Mouse (Mus musculus) intestine, embryonic 14.5 days (tissue): ENCODE results near the gene Chkb. TPM values are rescaled to one million over a fixed set of nuclear protein-coding genes. Genes with fewer than 3 reads are reported as not detected.
A peak's percentile ranks its signal among the peaks of the same experiment; 100 is the strongest.

Experiments used
- ATAC-seq: fragments of 200-750 bp; cut with Nextera tagmentation; replicated peaks from 2 replicates; pipeline ENCODE4 v1.8.0; 2017; ENCODE audit warnings: low read depth, moderate number of reproducible peaks, moderate TSS enrichment, moderate library complexity; ENCODE audit not compliant: low FRiP score, low TSS enrichment
- DNase-seq: peaks from one replicate; pipeline ENCODE4 v3.0.0-alpha.2; 2018; ENCODE audit warnings: low spot score
- H3K27ac ChIP-seq: fragments of 300-500 bp; sonication (generic); 2 replicates; pipeline ENCODE4 v1.5.1; 2014; ENCODE audit warnings: low read depth, mild to moderate bottlenecking, control low read depth
- H3K27me3 ChIP-seq: fragments of 300-500 bp; sonication (generic); replicated peaks from 2 replicates; pipeline ENCODE4 v1.6.1; 2014; ENCODE audit warnings: low read length, control low read depth; ENCODE audit not compliant: control insufficient read depth, insufficient read depth
- H3K36me3 ChIP-seq: fragments of 300-500 bp; sonication (generic); 2 replicates; pipeline ENCODE4 v1.6.1; 2014; ENCODE audit warnings: low read length, control low read depth; ENCODE audit not compliant: control insufficient read depth, insufficient read depth
- H3K4me1 ChIP-seq: fragments of 300-500 bp; sonication (generic); replicated peaks from 2 replicates; pipeline ENCODE4 v1.6.1; 2014; ENCODE audit warnings: low read length, control low read depth, mixed read lengths; ENCODE audit not compliant: control insufficient read depth, insufficient read depth
- H3K4me2 ChIP-seq: fragments of 300-500 bp; sonication (generic); 2 replicates; pipeline ENCODE4 v1.6.1; 2014; ENCODE audit warnings: low read length
- H3K4me3 ChIP-seq: fragments of 300-500 bp; sonication (generic); 2 replicates; pipeline ENCODE4 v1.5.1; 2014; ENCODE audit warnings: low read depth, low read length, control low read depth, mixed read lengths
- H3K9ac ChIP-seq: fragments of 300-500 bp; sonication (generic); 2 replicates; pipeline ENCODE4 v1.6.1; 2014; ENCODE audit warnings: mild to moderate bottlenecking, low read length
- H3K9me3 ChIP-seq: fragments of 300-500 bp; sonication (generic); 2 replicates; pipeline ENCODE4 v1.6.1; 2016; ENCODE audit warnings: low read length, control low read depth; ENCODE audit not compliant: control insufficient read depth
- WGBS: fragments of 180-500 bp; shearing (Covaris S2); extraction: QIAGEN DNeasy Blood & Tissue Kit; methylation state at CpG from one replicate; pipeline ENCODE4 v1.1.7; 2014; 5-methylcytosine and 5-hydroxymethylcytosine counted together
- polyA plus RNA-seq: library from polyadenylated mRNA; unstranded; fragments of >200 nt; fragmentation: Nextera tagmentation; extraction: Ambion mirVana; gene quantifications from 2 replicates; pipeline ENCODE4 v1.2.1, GENCODE M21; 2014

Gene Chkb
- polyA plus RNA-seq, 1 experiment from 2014 or later: 49.7 TPM

DNA sequence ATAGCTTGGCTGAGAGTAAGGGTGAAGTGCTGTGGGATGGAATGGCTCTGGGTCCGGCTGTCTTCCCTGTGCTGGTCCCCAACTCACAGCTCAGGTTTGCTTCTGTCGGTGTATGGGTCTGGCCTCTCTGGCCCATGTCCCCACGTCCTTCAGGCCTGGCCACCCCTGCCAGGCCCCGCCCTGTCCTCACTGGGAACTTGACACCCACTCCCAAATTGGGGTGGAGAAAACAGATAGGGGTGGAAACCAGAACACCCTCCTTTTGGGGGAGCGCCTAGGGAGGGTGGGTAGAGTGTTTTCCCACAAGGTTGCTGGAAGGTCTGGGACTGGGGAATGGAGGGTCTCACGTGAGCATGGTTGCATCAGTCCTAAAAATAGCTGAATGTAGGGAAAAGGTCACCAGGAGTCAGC is 4.0 kb downstream of the Chkb start, which contains the start of gene Cpt1b:
TSS of gene Cpt1b (minus strand) at position 153 of the 411 bp plus-strand sequence.
- DNase-seq (no peak), ATAC-seq (no peak)
- H3K4me1 ChIP-seq: peaks cover 14% of the 10 kb centered on the region; the same call in 1 of the 2 replicates
- no peak within 1 kb of the TSS for H3K4me3 ChIP-seq
- WGBS: 34% methylated on average over 6 of the region's 6 CpGs
- H3K36me3 ChIP-seq: peaks cover 23% of the 10 kb centered on the region
- H3K27me3 ChIP-seq: no peaks in the 10 kb centered on the region
- H3K9me3 ChIP-seq: no peaks in the 10 kb centered on the region
- H3K27ac ChIP-seq: no peak within 1 kb of the TSS
- H3K4me2 ChIP-seq: no peak within 1 kb of the TSS
- H3K9ac ChIP-seq: no peak within 1 kb of the TSS

DNA sequence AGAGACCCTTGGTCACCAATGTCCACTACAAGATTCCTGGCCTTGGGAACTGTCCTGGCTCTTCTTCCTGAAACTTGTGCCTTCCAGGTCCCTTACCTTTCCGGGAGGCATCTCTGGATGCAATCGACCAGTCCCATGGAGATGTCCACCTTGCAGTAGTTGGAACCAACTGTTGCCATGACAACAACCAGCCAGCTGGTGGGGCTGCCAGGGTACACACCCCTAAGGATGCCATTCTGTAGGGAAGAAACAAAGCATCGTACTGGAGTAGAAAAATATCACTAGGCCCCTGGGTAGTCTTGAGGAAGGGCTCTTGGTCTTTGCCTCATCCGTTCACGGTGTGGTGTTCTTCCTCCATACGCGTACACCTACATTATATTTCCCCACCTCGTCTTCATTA is 5.1 kb downstream of the Chkb start:
- ATAC-seq (no peak), DNase-seq (no peak)
- no peak overlapping the region for H3K9ac ChIP-seq
- no peak overlapping the region for H3K4me2 ChIP-seq
- no peaks in the 10 kb centered on the region for H3K9me3 ChIP-seq
- H3K27me3 ChIP-seq: no peaks in the 10 kb centered on the region
- peaks cover 8% of the 10 kb centered on the region; the same call in 1 of the 2 replicates for H3K4me1 ChIP-seq
- no peak overlapping the region for H3K27ac ChIP-seq
- H3K4me3 ChIP-seq: no peak overlapping the region
- WGBS: 87% methylated on average over 8 of the region's 8 CpGs
- H3K36me3 ChIP-seq: peaks cover 31% of the 10 kb centered on the region

DNA sequence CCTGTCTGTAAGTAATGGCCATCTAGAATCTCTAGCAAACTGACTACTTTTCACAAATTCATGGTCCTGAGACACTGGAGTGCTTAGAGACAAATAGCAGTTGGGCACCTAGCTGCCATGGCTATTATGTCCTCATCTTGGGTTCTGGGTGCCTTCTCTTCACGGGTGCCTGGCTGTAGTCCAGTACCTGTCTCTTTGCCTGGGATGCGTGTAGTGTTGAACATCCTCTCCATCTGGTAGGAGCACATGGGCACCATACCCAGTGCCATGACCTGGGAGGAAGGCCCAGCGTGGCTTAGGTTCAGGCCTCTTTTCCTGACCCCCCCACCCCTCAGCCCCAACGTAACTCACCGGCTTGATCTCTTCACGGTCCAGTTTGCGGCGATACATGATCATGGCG is 7.8 kb downstream of the Chkb start:
- ATAC-seq (no peak), DNase-seq (no peak)
- Histone ChIP-seq H3K9me3 (no peaks in the 10 kb centered on the region), H3K27me3 (no peaks in the 10 kb centered on the region), H3K9ac (no peak overlapping the region), H3K4me2 (no peak overlapping the region), H3K4me1 (no peaks in the 10 kb centered on the region), H3K4me3 (no peak overlapping the region), H3K36me3 (peaks cover 26% of the 10 kb centered on the region), H3K27ac (no peak overlapping the region)
- WGBS: 97% methylated on average over 9 of the region's 9 CpGs

DNA sequence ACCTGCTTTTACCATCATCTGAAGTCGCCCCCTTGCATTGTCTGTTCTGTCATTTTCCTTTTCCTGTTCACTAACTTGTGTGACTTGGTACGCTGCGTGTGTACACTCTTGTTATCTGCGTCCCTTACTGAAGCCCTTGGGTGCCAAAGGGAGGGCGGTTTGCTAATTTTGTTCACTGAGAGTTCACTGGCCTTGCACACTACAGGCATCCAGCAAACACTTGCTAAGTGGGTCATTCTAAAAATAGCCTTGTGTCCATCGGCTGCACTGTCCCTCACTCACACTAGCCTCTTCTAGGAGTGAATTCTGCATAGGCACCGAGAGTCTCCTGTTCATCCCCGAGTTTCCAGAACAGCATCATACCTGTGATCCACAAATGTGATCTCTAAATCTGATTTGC is 14.4 kb downstream of the Chkb start:
- H3K27me3 ChIP-seq: no peaks in the 10 kb centered on the region
- ATAC-seq (no peak), DNase-seq (no peak)
- H3K27ac ChIP-seq: no peak overlapping the region
- WGBS: 87% methylated on average over 8 of the region's 8 CpGs
- peaks cover 14% of the 10 kb centered on the region; the same call in 1 of the 2 replicates for H3K36me3 ChIP-seq
- no peaks in the 10 kb centered on the region for H3K9me3 ChIP-seq
- no peaks in the 10 kb centered on the region for H3K4me1 ChIP-seq
- H3K4me2 ChIP-seq: no peak overlapping the region
- H3K9ac ChIP-seq: no peak overlapping the region
- no peak overlapping the region for H3K4me3 ChIP-seq

DNA sequence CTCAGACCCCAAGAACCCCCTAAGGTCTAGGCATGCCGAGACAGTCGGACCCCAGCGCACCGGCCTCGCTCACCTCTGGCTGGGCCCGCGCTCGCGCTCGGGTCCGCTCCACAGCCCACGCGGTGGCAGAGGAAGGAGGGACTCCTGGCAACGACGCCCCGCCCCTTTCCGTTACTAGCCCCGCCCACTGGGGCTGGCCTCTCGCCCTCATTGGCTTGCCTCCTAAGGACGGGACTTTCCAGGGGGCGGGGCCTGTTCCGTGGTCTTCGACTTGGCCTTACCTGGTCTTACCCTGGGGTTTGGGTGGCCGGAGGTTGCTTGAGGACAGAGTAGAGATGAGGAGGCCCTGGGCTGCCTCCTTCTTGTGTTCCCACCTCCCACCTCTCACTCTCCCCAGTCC is 19.6 kb downstream of the Chkb start, which contains the start of gene Syce3:
TSS of gene Syce3 (minus strand) at position 386 of the 400 bp plus-strand sequence.
- 78% methylated on average over 20 of the region's 24 CpGs for WGBS
- no peaks in the 10 kb centered on the region for H3K27me3 ChIP-seq
- H3K27ac ChIP-seq: no peak within 1 kb of the TSS
- H3K4me3 ChIP-seq: no peak within 1 kb of the TSS
- DNase-seq (no peak), ATAC-seq (0 out of 2 replicates have a peak, but pooled peaks have one; percentile 32)
- H3K4me2 ChIP-seq: no peak within 1 kb of the TSS
- H3K4me1 ChIP-seq: no peaks in the 10 kb centered on the region
- H3K9me3 ChIP-seq: peaks cover 4% of the 10 kb centered on the region; the same call in 1 of the 2 replicates
- H3K36me3 ChIP-seq: no peaks in the 10 kb centered on the region
- no peak within 1 kb of the TSS for H3K9ac ChIP-seq

DNA sequence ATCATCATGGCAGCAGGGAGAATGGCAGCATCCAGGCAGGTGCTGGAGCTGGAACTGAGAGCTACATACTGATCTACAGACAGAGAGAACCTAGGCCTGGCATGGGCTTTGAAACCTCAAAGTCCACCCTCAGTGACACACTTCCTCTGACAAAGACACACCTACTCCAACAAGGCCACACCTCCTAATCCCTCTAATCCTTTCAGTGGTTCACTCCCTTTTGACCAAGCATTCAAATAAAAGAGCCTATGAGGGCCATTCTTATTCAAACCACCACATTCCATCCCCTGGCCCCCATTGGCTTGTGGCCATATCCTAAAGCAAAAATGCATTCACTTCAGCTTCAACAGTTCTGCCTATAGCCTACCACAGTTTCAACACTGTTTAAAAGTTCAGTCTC is 23.0 kb downstream of the Chkb start:
- Histone ChIP-seq H3K27ac (no peak overlapping the region), H3K36me3 (no peaks in the 10 kb centered on the region), H3K27me3 (no peaks in the 10 kb centered on the region), H3K4me3 (no peak overlapping the region), H3K4me2 (no peak overlapping the region), H3K4me1 (no peaks in the 10 kb centered on the region), H3K9ac (no peak overlapping the region), H3K9me3 (peaks cover 4% of the 10 kb centered on the region; the same call in 1 of the 2 replicates)
- ATAC-seq (no peak), DNase-seq (no peak)

DNA sequence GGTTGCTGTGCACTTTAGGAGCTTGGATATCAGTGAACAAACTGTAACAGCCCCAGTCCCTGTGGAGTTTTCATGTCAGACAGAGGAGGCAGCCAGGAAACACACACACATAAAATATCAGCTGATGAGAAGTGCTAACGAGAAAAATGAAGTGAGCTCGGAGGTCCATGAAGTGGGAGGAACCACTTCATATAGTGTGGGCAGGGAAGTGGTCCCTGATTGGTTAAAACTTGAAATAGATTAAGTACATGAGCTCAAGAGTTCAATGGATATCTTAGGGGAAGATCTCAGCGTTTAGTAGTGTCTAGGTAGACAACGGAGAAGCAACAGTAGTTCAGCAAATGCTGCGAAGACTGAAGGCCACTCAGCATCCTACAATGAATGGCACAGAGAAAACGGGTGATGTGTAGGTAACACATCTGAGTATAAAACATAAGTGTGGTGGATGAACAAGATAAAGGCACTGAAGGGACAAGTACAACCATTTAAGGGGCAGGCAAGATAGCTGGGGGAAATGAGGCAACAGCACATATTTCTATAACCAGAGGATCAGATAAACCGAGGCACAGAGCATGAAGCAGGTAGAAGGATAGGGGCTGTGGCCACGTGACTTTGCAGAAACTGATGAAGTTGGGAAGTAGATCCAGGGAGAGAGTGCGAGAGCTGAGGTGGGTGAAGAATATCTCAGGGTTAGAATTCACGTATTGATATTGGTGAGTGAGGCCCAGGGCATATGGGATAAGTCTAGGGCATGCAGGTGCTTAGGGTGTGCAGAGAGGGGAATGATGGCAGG is 24.7 kb downstream of the Chkb start:
- Histone ChIP-seq H3K4me1 (no peaks in the 10 kb centered on the region), H3K4me3 (no peak overlapping the region), H3K36me3 (no peaks in the 10 kb centered on the region), H3K9ac (no peak overlapping the region), H3K27me3 (no peaks in the 10 kb centered on the region), H3K9me3 (peaks cover 4% of the 10 kb centered on the region; the same call in 1 of the 2 replicates), H3K27ac (no peak overlapping the region), H3K4me2 (no peak overlapping the region)
- ATAC-seq (no peak), DNase-seq (no peak)
- WGBS: 82% methylated on average over 10 of the region's 10 CpGs

DNA sequence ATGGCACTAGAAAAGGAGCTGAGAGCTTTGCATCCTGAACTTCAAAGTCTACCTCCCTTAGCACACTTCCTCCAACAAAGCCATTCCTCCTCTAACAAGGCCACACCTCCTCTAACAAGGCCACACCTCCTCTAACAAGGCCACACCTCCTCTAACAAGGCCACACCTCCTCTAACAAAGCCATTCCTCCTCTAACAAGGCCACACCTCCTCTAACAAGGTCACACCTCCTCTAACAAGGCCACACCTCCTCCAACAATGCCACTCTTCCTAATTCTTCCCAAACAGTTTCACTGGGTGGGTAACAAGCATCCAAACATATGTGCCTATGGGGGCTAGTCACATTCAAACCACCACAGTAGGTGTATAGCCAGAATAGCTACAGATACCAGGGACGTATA is 27.2 kb downstream of the Chkb start:
- H3K27me3 ChIP-seq: no peaks in the 10 kb centered on the region
- H3K36me3 ChIP-seq: no peaks in the 10 kb centered on the region
- ATAC-seq: no peak
- peaks cover 4% of the 10 kb centered on the region; the same call in 1 of the 2 replicates for H3K9me3 ChIP-seq
- no peak for DNase-seq
- WGBS: 88% methylated on average over 1 of the region's 1 CpGs
- no peak overlapping the region for H3K4me3 ChIP-seq
- no peak overlapping the region for H3K9ac ChIP-seq
- no peak overlapping the region for H3K4me2 ChIP-seq
- H3K27ac ChIP-seq: no peak overlapping the region
- H3K4me1 ChIP-seq: no peaks in the 10 kb centered on the region

DNA sequence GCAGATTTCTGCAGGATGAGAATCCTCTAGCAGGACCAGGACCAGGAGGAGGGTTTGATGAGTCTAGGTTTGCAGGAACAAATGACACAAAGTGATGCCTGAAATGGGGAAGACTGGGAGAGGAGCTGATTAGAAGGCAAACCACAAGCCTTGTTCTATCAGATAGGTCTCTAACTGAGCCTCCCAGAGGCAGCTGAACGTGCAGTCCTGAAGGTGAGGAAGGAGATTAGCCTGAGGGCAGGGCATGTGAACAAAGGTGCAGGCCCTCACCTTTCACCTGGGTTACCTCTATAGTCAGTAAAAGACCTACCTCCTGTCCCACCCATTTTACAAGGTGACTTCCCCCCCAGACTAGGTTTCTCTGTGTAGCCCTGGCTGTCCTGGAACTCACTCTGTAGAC is 30.0 kb downstream of the Chkb start:
- H3K4me3 ChIP-seq: no peak overlapping the region
- no peak for ATAC-seq
- DNase-seq: no peak
- no peaks in the 10 kb centered on the region for H3K4me1 ChIP-seq
- no peak overlapping the region for H3K27ac ChIP-seq
- no peak overlapping the region for H3K4me2 ChIP-seq
- no peaks in the 10 kb centered on the region for H3K36me3 ChIP-seq
- 59% methylated on average over 1 of the region's 1 CpGs for WGBS
- H3K9ac ChIP-seq: no peak overlapping the region
- no peaks in the 10 kb centered on the region for H3K27me3 ChIP-seq
- no peaks in the 10 kb centered on the region for H3K9me3 ChIP-seq
